Mouse (Mus musculus) heart, adult 2 months (tissue): ENCODE results near the gene Nomo1. TPM values are rescaled to one million over a fixed set of nuclear protein-coding genes. Genes with fewer than 3 reads are reported as not detected.
A peak's percentile ranks its signal among the peaks of the same experiment; 100 is the strongest.

ENCODE experiments used
- DNase-seq, 2 experiments: peaks; one replicate each; pipeline ENCODE4 v3.0.0; 2021
- H3K27ac ChIP-seq: fragments of 200-600 bp; 2 replicates; pipeline ENCODE4 v1.8.1; 2022
- H3K27me3 ChIP-seq: fragments of 200-500 bp; 2 replicates; pipeline ENCODE4 v1.6.1; 2012; ENCODE audit warnings: mild to moderate bottlenecking, low read length, inconsistent platforms, mixed read lengths; ENCODE audit not compliant: control insufficient read depth, insufficient read depth
- H3K36me3 ChIP-seq: fragments of 200-500 bp; 2 replicates; pipeline ENCODE4 v1.6.1; 2012; ENCODE audit warnings: low read length, inconsistent platforms; ENCODE audit not compliant: control insufficient read depth, insufficient read depth
- H3K4me1 ChIP-seq: fragments of 200-500 bp; 2 replicates; pipeline ENCODE4 v1.6.1; 2011; ENCODE audit warnings: low read length; ENCODE audit not compliant: control insufficient read depth, insufficient read depth
- H3K4me3 ChIP-seq: fragments of 200-600 bp; 2 replicates; pipeline ENCODE4 v1.8.1; 2022
- H3K79me2 ChIP-seq: fragments of 200-500 bp; replicated peaks from 2 replicates; pipeline ENCODE4 v1.6.1; 2012; ENCODE audit warnings: mild to moderate bottlenecking, inconsistent platforms, low read length, moderate library complexity, mixed read lengths; ENCODE audit not compliant: control insufficient read depth, insufficient read depth
- H3K9ac ChIP-seq: fragments of 200-500 bp; 2 replicates; pipeline ENCODE4 v1.6.1; 2012; ENCODE audit warnings: low read depth, mild to moderate bottlenecking, control low read depth, inconsistent platforms, low read length, mixed read lengths
- CTCF ChIP-seq: fragments of 200-600 bp; IDR thresholded peaks from 2 replicates; pipeline ENCODE4 v1.8.1; 2022; ENCODE audit warnings: antibody characterized with exemption, mild to moderate bottlenecking, moderate library complexity
- EP300 ChIP-seq: fragments of 200-500 bp; IDR thresholded peaks from 2 replicates; pipeline ENCODE4 v1.6.1; 2011; ENCODE audit warnings: low read depth, low read length, control low read depth; ENCODE audit not compliant: insufficient read depth
- POLR2A ChIP-seq: fragments of 200-500 bp; IDR thresholded peaks from 2 replicates; pipeline ENCODE4 v1.6.1; 2011; ENCODE audit warnings: mild to moderate bottlenecking, low read depth, low read length, control low read depth; ENCODE audit not compliant: insufficient read depth
- WGBS: fragments of 180-500 bp; shearing (Covaris S2); methylation state at CpG from one replicate; pipeline ENCODE4 v1.1.7; 2018; 5-methylcytosine and 5-hydroxymethylcytosine counted together
- intact Hi-C: fragments of 180-260 bp; cut with DNase I; formaldehyde crosslinking; loops from one replicate; pipeline ENCODE4 v1.15.1; 2025
- polyA plus RNA-seq: library from polyadenylated mRNA; depleted of rRNA; stranded (reverse); fragments of >200 nt; gene quantifications from 2 replicates; pipeline ENCODE4 v1.2.3, GENCODE M21; 2012
- total RNA-seq, 2 experiments: library from RNA; stranded (reverse); gene quantifications; 2 replicates each; pipeline ENCODE4 v1.2.3; 2021

Nomo1 gene
- total and polyA plus RNA-seq, 3 experiments, result 49.1 to 91.7 (median 88.1) TPM

DNA sequence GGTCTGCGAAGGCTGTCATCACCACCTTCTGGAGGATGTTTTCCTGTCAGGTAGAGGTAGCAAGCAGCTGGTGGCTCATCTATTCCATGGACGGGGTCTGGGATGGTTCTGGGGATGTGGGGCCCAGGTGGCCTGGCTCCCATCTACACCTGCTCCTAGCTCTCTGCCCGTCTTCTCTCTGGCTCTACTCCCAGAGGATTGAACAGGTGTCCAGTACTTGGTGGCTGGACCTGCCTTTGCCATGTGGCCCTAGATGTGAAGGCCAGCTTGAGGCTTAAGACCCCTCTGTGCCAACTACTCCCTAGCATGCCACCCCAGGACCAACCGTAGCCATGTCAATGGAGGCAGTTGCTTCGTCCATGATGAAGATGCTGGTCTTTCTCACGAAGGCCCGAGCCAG is 72.0 kb downstream of the Nomo1 start:
- WGBS, result 87% methylated on average over 7 of the region's 7 CpGs
- Histone ChIP-seq H3K79me2 (no peaks in the 10 kb centered on the region), H3K9ac (no peak overlapping the region), H3K36me3 (no peaks in the 10 kb centered on the region), H3K27ac (no peak overlapping the region), H3K4me1 (peaks cover 5% of the 10 kb centered on the region; the same call in 1 of the 2 replicates), H3K4me3 (no peak overlapping the region), H3K27me3 (no peaks in the 10 kb centered on the region)
- DNase-seq, result no peak
- intact Hi-C loops, result no loop called here
- no peak for TF ChIP-seq EP300
- no peak for TF ChIP-seq POLR2A
- no peak for TF ChIP-seq CTCF

DNA sequence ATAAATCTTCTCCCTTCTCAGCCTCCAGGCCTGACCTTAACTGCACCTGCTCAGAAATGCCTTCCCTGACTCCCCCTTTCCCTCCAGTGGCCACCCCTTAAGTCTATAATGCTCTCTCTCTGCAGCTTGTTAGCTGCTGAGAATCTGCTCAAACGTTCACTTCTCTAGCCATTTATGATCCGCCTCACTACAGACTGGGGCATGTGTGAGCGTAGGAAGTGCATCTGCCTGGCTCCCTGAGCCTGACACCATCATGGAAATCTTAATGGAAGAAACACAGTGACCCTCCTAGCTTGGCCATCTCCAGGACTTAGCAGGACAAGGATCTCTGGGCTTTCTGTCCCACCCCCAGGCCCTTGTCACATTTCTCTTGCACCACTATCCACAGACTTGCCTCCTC is 76.6 kb downstream of the Nomo1 start:
- no peak overlapping the region for H3K9ac ChIP-seq
- H3K4me3 ChIP-seq, result no peak overlapping the region
- peaks cover 3% of the 10 kb centered on the region; the same call in 1 of the 2 replicates for H3K36me3 ChIP-seq
- peaks cover 7% of the 10 kb centered on the region; the same call in 1 of the 2 replicates for H3K4me1 ChIP-seq
- no peaks in the 10 kb centered on the region for H3K79me2 ChIP-seq
- TF ChIP-seq EP300 (no peak), CTCF (no peak), POLR2A (no peak)
- DNase-seq, result no peak
- intact Hi-C loops, result no loop called here
- H3K27me3 ChIP-seq, result no peaks in the 10 kb centered on the region
- WGBS, result 82% methylated on average over 3 of the region's 3 CpGs
- no peak overlapping the region for H3K27ac ChIP-seq

DNA sequence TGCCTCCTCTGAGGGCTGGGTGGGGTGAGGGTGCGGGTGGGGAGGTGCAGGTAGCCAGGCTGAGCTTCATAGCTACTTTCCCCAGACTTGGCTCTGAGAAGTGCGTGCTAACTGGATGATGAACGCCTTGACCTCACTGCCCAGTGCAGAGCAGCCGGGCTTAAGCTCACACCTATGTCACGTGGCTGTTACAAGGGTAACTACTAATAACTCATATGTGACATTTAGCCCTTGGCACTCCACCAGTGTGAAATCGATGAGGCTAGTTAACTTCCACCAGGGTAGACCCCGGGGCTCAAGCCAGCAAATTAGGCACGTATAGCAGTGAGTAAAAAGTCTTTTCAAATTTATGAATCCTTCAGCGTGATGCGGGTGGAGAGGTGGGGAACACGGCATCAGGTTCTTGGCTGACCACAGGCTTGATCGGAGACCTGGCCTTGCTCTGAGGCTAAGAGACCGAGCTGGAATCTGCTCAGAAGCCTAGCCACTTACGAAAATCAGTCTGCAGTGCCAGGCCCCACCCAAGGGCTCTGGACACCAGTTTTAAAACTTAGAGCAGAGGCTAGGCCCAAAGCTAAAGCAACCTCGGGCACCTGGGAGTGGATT is 77.8 kb downstream of the Nomo1 start:
- H3K4me1 ChIP-seq, result peaks cover 7% of the 10 kb centered on the region; the same call in 1 of the 2 replicates
- 71% methylated on average over 15 of the region's 15 CpGs for WGBS
- intact Hi-C loops, result no loop called here
- peaks cover 3% of the 10 kb centered on the region; the same call in 1 of the 2 replicates for H3K36me3 ChIP-seq
- no peak overlapping the region; the same call in 1 of the 2 replicates for H3K9ac ChIP-seq
- DNase-seq, result peak in 1 of 2 experiments; percentile 50
- no peaks in the 10 kb centered on the region for H3K79me2 ChIP-seq
- H3K27me3 ChIP-seq, result no peaks in the 10 kb centered on the region
- no peak for TF ChIP-seq POLR2A
- TF ChIP-seq CTCF, result no peak
- 0 out of 2 replicates have a peak, but pooled peaks have one; percentile 25 for TF ChIP-seq EP300
- no peak overlapping the region for H3K4me3 ChIP-seq
- H3K27ac ChIP-seq, result peak overlapping the region; percentile 87

DNA sequence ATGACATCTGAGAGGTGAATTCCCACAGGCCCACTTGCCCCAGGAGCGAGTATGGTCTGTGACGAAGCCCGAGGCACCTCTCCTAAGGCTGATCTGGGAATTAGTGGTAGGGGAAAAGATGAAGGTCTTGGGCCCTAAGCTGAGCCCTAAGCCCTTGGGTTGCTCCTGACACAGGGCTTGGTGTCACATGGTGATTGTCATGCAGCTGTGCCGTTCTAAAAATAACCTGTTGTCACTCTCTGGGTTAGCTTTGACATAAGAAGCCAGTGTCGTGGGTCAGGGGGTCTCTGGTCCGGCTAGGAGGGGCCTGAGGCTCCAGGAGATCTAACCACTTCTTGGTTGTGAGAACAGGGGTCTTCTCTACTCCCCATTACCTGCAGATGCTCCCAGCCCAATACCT is 78.4 kb downstream of the Nomo1 start:
- TF ChIP-seq POLR2A (no peak; the same call in 1 of the 2 replicates), CTCF (no peak), EP300 (peak; percentile 72; the same call in 1 of the 2 replicates)
- peak overlapping the region; percentile 36 for H3K9ac ChIP-seq
- DNase-seq, result no peak
- no peaks in the 10 kb centered on the region for H3K27me3 ChIP-seq
- peaks cover 3% of the 10 kb centered on the region; the same call in 1 of the 2 replicates for H3K36me3 ChIP-seq
- 34% methylated on average over 6 of the region's 6 CpGs for WGBS
- H3K27ac ChIP-seq, result peak overlapping the region; percentile 87
- H3K4me1 ChIP-seq, result peaks cover 7% of the 10 kb centered on the region; the same call in 1 of the 2 replicates
- H3K4me3 ChIP-seq, result no peak overlapping the region
- no peaks in the 10 kb centered on the region for H3K79me2 ChIP-seq
- intact Hi-C loops, result no loop called here

DNA sequence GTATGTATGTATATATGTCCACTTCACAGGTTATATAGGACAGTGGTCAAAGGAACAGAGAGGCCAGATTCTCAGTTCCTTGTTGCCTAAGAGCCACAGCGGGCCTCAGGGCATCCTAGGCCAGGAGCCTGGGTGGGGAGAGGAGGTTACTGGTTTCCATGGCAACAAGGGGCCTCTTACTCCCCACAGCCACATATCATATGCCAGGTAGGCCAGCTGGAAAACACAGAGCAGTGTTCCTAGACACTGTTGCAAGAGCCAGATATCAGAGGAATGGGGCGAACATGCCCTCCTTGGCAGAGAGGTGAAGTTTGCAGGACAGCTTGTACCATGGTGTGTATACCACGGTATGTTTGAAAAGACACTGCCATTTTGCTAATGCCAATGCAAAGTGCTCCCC is 79.9 kb downstream of the Nomo1 start:
- WGBS, result 65% methylated on average over 3 of the region's 3 CpGs
- Histone ChIP-seq H3K4me1 (peaks cover 7% of the 10 kb centered on the region; the same call in 1 of the 2 replicates), H3K4me3 (no peak overlapping the region), H3K27me3 (no peaks in the 10 kb centered on the region), H3K9ac (no peak overlapping the region), H3K36me3 (peaks cover 3% of the 10 kb centered on the region; the same call in 1 of the 2 replicates), H3K27ac (no peak overlapping the region; the same call in 1 of the 2 replicates), H3K79me2 (no peaks in the 10 kb centered on the region)
- intact Hi-C loops, result no loop called here
- peak; percentile 77; the same call in 1 of the 2 replicates for TF ChIP-seq EP300
- no peak for TF ChIP-seq POLR2A
- TF ChIP-seq CTCF, result no peak
- DNase-seq, result peak in 1 of 2 experiments; percentile 56

DNA sequence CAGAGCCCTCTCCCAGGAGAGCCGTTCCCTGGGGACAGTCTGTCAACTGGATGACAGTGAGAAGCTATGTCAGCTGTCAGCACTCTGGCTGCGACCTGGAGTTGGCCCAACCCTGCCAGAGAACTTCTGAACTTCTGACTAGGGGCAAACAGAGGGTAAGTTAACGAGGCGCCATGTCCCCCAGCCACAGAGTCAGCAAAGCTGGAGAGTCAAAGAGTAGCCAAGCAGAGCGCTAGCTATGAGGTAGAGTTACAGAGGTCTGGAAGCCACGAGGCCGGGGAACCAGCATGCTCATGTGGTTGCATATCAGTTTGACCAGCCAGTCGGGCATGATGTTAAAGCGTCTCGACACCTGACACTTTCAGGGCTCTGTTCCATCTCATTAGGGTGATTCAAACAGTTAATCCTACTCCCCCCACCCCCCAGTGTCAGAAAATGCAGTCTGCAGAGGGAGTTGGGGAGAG is 82.7 kb downstream of the Nomo1 start:
- H3K27ac ChIP-seq, result peak overlapping the region; percentile 74
- H3K4me3 ChIP-seq, result no peak overlapping the region
- peak; percentile 62 to 77 for DNase-seq
- H3K36me3 ChIP-seq, result peaks cover 3% of the 10 kb centered on the region; the same call in 1 of the 2 replicates
- TF ChIP-seq CTCF (no peak), POLR2A (peak; percentile 47; the same call in 1 of the 2 replicates), EP300 (peak; percentile 83)
- no peak overlapping the region for H3K9ac ChIP-seq
- 39% methylated on average over 10 of the region's 10 CpGs for WGBS
- no peaks in the 10 kb centered on the region for H3K27me3 ChIP-seq
- H3K4me1 ChIP-seq, result peaks cover 5% of the 10 kb centered on the region; the same call in 1 of the 2 replicates
- intact Hi-C loops, result loop anchor here (2.0 to 5.0 kb wide), 2 partner anchors 19 to 46 kb away; no protein-coding TSS in a partner anchor
- H3K79me2 ChIP-seq, result no peaks in the 10 kb centered on the region
